Mouse (Mus musculus): ENCODE data around the gene Rasa2. TPM values are rescaled to one million over a fixed set of nuclear protein-coding genes. Genes with fewer than 3 reads are reported as not detected.
A peak's percentile ranks its signal among the peaks of the same experiment; 100 is the strongest.
"Not testable (repeated sequence)": the region's sequence is repeated elsewhere in the genome, so short reads cannot be mapped to it uniquely, and the experiment has no call there.

Rasa2 gene
- polyA plus RNA-seq, 1 experiment from 2014 or later: 33.3 TPM

DNA sequence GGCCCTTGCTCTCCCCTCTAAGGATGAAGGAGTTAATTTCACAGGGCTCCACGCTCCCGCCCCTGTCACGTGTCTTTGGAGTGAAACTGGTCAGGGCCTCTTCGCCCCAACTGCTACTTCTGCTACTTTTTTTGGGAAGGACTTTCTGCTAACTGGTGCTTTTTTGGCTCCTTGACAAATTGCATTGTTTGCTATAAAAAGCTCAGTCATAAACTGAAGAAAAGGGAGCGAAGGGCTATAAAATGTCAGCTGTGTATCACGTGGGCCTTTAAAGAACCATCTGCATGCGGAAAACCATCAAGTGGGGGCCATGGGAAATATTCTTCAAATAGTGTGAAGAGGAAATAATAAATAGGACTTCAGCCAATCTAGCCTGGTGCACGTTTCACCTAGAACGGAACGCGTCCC, 100.7 kb downstream of the Rasa2 start:
- no peak for DNase-seq (ENCODE audit: low spot score)

DNA sequence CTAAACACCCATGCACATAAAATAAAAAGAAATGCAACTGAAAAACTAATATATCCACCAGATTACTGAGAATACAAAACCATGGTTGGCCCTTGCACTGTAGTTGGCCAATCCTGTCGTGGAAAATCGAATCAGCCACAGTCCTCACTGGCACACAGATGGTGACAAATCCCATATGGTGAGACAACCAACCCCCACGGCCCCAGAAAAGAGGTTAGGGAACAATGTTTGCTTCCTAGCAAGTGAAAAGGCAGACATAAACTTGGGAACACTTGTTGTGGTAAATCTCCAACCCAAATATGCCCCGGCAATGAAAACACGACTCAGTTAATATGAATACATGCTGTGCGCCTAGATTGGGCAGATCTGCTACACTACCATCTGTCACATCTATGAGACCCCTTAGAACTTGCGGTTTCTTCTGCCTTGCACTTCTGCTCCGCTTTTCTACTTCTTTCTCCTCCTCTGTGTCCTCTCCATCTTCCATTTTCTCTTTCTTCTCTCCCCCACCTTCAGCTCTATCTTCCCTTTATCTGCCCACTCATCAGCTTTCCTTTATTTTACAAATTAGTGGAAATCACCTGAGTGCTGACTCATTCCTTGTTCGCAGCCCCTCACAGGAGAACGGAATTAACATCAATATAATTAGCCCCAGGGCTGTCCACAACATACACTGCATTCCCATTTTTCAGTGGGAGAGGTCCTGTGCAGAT, 101.3 kb downstream of the Rasa2 start:
- DNase-seq (ENCODE audit: low spot score): no peak

DNA sequence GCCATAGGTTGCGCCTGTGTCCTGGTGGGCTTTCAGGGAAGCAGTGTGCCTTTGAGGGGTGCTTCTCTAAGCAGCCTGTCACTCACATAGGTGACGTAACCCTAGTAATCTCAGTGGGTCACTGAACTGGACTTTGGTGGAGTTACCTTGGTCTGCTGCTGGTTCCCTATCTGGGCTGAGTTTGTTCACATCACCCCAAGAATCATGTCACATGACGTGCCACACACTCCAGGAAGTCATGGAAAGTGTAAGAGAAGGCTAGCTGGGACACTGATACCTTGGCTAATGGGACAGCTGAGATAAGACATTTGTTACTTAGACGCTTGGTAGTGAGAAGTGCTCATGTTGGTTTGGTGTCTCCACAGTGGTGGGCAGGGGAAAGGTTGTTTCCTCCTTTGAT, 105.4 kb downstream of the Rasa2 start:
- DNase-seq (ENCODE audit: low spot score): no peak

DNA sequence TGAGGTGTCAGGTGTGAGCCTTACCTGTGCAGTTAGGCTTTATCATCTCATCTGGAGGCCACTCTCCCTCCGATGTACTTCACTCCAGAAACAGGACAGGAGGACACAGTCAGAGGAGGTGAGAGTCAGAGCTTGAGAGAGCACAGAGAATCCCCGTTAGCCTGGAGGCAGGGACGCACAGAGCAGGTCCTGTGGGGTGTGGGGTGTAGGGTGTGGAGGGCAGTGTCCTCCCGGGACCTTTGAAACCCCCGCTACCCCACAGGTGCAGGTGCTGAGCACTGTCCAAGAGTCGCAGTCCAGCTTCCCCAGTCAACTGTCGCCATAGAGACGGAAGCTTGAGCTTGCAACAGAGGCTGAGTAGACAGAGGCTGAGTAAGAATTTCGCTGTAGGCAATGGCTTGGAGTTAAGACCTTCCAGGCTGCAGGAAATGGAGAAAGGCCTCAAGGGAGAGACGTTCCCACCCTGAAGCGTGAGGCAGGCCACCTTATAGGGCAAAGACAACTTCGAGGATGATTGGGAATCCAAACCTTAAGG, 106.4 kb downstream of the Rasa2 start, which contains the start of gene Gm28729:
Gene Gm28729, minus strand, starts transcription at position 293 of the 535 bp plus-strand sequence.
- no peak for DNase-seq (ENCODE audit: low spot score)

DNA sequence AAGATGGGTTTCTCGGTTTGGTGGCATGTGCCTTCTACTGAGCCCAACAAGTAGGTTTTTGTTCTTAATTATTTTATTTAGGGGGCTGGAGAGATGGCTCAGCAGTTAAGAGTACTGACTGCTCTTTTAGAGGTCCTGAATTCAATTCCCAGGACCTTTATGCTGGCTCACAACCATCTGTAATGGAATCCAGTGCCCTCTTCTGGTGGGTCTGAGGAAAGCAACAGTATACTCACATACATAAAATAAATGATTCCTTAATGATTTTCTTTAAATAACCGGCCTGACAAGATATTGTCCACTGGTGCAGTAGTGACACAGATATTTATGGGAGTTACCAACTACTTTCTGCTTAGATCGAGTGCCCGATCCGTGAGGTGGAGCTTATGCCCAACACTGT, 108.3 kb downstream of the Rasa2 start:
- no peak for DNase-seq (ENCODE audit: low spot score)

DNA sequence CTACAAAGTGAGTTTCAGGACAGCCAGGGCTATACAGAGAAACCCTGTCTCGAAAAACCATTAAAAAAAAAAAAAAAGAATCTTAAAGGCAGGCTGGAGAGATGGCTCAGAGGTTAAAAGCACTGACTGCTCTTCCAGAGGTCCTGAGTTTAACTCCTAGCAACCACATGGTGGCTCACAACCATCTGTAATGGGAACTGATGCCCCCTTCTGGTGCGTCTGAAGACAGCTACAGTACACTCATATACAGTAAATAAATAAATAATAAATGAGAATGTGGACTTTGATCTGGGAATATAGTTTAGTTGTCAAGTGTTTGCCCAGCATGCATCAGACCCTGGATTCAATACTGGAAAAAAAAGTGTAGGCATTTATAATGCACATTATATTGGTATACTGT, 109.8 kb downstream of the Rasa2 start:
- DNase-seq (ENCODE audit: low spot score): not testable (repeated sequence)

DNA sequence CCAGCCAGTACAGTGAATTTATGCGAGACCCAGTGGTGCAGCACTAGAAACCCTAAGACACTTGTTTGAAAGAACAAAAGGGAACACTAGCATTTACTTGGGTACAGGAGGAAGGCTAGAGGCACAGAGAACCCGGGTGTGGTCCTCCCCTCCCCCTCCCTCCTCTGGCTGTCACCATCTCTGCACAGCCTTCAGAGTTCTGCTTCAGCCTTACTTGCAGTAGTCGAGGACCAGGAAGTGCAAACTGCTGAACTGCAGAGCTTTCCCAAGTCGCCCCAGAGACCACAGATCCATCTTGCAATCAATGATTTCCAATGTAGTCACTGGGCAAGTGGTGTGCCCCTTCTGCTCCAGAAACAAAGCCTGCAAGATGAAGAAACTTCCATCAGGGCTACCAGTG, 114.0 kb downstream of the Rasa2 start:
- DNase-seq (ENCODE audit: low spot score): peak; percentile 17

DNA sequence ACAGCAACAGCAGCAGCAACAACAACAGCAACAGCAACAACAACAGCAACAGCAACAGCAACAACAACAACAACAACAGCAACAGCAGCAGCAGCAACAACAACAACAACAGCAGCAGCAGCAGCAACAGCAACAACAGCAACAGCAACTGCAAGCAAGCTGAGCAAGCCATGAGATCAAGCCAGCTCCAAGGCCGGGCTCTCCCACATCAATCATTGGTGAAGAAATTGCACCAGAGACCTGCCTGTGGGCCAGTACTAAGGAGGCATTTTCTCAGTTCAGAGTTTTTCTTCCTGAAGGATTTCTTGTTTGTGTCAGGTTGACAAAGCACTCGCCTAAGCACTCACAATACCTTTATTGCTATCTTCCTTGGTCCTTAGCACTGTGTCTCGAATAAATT, 114.6 kb downstream of the Rasa2 start:
- DNase-seq (ENCODE audit: low spot score): no peak

DNA sequence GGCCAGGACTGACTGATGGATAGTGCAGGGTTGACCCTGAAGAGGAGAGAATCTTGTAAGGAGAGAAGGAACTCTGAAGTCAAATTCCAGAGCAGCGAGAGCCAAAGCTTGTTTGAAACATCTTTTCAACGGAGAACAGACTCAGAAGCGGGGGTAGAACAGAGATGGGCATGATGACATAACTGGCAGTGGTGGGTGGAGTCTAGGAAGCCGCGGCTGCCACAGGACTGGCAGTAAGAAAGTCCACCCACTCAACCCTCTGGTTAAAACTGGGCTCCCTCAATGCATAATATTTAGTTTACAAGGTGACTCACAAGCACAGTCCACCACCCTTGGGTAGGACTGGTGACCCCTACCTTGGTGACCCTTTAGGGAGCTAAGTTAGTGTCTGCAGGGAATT, 115.7 kb downstream of the Rasa2 start:
- no peak for DNase-seq (ENCODE audit: low spot score)

DNA sequence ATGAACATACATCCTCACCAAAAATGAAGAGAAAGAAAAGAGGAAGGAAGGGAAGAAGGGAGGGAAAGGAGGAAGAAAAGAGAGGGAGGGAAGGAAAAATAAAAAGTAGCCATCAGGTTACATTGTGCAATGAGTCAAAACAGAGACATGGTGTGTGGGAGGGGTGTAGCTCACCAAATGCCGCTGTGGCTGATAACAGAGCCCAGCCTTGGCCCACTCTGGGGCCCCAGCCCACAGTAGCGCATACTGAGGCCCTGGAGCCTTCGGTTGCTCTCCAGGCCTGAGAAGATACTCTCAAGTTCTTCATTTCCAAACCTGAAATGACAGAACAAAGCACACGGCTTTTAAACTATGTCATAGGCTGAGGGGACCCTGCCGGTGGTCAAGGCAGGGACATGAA, 117.1 kb downstream of the Rasa2 start:
- DNase-seq (ENCODE audit: low spot score): no peak

DNA sequence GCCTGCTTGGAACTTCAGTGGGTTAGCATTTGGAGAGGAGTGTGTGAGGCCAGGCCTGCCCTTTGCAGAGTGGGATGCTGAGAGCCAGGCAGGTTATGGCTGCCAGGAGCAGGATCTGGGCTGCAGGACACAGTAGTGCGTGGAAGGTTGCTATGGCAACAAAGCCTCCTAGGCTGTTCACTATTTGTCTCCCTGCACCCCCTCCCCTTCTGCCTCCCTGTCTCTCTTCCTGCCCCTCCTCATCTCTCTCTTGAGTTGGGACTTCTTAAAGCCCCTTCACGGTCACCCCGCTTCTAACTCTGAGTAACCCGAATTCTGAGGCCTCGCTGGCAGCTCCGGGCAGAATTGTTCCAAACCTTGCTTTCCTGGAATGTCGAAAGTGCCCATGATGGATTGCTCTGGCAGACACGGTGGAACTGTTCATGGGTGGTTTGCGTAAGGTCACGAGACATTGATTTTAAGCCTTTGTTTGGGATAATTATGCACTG, 125.4 kb downstream of the Rasa2 start:
- no peak for DNase-seq (ENCODE audit: low spot score)

DNA sequence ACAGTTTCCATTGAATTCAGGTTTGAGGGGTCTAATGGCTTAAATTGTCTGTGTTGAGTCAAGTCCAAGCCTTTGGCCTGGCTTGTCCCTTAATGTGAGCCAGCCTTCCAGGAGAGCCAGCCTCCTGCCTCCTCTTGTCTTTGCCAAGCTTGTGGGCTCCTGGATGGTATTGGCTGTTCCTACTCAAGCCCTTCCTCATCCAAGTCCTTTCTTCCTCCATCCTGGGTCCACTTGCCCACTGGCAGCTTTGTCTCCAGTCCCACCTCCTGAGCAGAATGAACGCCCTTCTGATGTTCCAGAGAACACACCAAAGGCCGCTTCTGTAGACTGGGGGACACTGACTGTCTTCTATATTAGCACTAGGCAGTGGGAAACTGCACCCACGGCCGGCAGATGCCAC, 126.3 kb downstream of the Rasa2 start:
- DNase-seq (ENCODE audit: low spot score): no peak

DNA sequence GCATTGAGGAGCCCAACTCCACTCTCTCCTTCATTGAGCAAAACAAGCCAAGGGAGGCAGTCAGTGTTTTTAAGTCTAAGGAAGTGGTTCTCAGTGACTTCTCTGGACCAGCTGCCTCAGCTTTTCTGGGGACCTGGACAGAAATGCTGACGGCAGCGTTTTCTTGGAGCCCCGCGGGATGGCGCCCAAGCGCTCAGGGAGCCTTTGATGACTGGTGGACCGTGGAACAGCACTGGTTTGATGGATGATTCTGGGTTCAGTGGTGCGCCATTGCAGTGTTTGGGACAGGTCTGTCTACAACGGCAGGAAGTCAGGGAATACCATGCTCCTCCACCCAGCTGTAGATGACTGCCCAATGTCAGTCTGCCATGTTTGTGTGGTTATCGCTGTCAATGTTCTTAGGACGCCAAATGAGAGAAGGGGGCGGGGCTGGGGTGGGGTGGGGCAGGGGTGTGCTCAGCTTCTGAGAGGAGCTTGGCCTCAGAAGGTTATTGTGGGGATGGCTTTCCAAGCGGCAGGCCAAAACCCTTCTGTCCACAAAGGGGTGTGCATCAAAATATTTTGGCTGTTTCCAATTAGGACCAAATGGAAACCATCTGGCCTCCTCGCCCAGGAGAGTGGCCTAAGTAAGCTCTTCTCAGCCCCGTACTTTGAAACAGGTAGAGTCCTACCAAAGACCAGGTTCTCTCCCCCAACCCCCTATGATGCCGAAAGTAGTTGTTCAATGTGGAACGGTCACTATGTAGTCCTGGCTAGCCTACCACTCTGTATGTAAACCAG, 127.1 kb downstream of the Rasa2 start:
- no peak for DNase-seq (ENCODE audit: low spot score)

DNA sequence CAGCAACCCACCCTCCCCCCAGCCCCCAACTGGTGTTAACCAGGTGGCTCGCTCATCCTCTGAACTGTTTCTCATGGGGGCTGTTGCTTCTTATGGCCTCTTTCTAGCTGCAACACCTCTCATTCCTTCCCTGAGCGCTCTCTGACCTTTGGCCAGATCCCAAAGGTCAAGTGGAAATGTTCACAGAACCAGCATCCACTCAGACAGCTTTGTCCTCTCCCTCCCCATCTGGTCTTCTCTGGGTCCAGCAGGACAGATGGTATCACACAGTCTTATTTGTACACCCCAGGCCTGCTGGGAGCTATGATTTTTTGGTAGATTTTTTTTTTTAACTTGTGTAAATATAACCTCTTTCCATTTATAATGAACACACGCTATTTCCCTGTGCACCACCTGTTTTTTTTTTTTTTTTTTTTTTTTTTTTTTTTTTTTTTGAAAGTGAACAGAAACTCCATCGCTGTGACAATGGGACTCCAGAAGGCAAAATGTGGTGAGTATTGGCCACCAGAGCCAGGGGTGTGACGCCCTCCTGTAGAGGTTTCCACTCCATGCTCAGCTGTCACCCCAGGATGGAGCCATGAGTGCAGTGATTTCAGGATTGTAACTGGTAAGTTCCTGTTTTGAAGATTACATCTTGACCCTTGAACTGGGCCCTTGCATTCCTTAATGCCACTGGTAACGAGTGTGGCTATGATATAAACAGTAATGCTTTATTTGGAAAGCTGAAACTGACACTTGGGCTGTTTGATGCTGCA, 128.4 kb downstream of the Rasa2 start:
- no peak for DNase-seq (ENCODE audit: low spot score)

DNA sequence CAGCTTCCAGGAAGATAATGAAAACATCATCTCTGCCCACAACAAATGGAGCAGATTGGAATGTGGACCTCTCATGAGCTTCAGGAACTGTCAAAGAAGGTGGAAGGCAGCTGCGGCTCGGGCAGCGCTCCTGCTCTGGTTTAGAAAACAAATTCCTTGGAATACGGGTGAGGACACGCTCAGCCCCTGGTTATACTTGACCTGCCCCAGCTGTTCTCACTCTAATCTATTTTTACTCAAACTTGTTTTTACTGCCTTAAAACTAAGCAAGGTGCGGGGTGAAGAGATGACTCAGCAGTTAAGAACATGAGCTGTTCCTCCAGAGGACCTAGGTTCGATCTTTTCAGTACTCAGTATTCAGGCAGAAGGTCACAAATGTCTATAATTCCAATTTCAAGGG, 130.2 kb downstream of the Rasa2 start:
- no peak for DNase-seq (ENCODE audit: low spot score)

DNA sequence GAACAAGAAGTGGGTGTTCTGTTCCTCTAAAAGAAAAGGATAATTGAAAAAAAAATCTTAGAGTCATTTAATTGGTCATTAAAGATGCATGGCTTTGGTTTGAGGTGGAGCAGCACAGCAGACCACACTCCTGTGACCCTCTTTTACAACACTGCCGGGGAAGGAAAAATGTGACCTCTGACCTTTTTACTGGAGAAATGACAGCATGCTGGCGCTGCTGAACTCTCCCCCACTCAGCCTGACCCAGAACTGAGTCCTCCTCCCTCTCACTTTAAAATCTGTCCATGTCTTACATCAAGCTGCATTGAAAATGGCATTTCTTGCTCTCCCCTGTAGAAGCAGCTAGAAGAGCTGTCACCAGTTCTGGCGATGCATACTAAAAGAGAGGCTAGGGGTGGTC, 138.2 kb downstream of the Rasa2 start:
- DNase-seq (ENCODE audit: low spot score): no peak

DNA sequence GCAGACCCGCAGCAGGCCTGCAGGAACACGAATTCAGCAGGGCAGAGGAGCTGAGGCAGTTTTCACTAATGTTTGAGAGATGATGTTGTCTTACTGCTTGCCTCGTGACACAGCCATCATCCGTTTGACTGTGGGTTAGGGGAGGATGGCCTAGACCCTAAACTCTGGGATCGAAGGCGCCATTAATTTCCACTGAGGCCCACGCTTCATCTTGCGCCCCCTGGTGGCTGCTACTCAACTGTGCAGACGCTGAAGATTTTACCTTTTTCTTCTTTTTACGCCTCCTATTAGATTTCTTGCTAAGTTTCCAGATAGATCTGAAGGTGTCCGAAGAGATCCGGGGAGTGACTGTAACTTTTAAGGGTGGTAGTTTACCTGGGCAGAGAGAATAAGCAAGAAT, 139.6 kb downstream of the Rasa2 start:
- peak; percentile 62 for DNase-seq (ENCODE audit: low spot score)

Measured in thymus, postnatal 0 days (tissue).